Mouse (Mus musculus): ENCODE measurements around the gene Slc39a8. TPM values are rescaled to one million over a fixed set of nuclear protein-coding genes. Genes with fewer than 3 reads are reported as not detected.

The Slc39a8 gene
- polyA plus RNA-seq, 1 experiment from 2014 or later = 15.5 TPM

DNA sequence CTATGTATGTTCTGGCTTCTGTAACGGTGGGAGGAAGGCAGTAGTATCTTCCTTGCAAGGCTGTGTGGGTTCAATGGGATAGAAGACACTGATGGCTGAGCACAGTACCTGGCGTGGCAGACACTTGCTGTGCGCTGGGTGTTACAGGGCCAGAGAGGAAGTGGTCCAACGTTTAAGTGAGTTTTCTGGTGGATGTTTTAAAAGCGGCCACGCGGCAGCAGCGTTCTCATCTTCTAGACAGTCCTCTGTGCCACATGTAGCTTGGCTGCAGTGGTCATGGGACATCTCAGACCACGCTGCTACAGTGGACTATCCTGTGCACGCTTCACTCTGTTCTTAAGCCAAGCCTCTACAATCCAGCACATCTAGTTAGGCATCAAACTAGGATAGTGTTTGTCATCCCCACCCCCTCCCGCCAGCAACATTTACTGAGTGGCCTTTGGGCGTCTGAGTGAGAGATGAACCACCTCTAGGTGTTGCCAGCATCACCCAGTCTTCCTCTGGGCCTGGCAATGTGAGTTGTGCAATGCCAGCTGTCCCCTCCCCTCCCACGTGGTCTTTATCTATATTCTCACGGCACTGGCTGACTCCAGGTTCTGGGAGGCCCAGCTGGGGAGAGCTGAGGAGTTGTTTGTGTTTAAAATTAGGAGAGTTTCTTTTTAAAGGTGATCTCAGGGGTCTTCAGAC lies 29.4 kb downstream of the Slc39a8 start:
- 83% methylated on average over 14 of the region's 14 CpGs for WGBS
- Histone ChIP-seq H3K4me3 (no peak overlapping the region), H3K27me3 (replicated peaks; ENCODE audit: low read depth, poor library complexity, severe bottlenecking) (no peaks in the 10 kb centered on the region), H3K27ac (replicated peaks) (no peak overlapping the region), H3K9me3 (no peaks in the 10 kb centered on the region), H3K4me1 (peaks cover 28% of the 10 kb centered on the region), H3K36me3 (replicated peaks) (no peaks in the 10 kb centered on the region)
- DNase-seq (ENCODE audit: low spot score) = no peak

GRCm38 (mm10) chr3:135854985-135855340 lies 29.9 kb downstream of the Slc39a8 start:
- Histone ChIP-seq H3K4me3 (no peak overlapping the region), H3K27ac (replicated peaks) (no peak overlapping the region), H3K9me3 (no peaks in the 10 kb centered on the region), H3K27me3 (replicated peaks; ENCODE audit: low read depth, poor library complexity, severe bottlenecking) (no peaks in the 10 kb centered on the region), H3K4me1 (peaks cover 28% of the 10 kb centered on the region), H3K36me3 (replicated peaks) (no peaks in the 10 kb centered on the region)
- 70% methylated on average over 6 of the region's 6 CpGs for WGBS
- DNase-seq (ENCODE audit: low spot score) = peak; percentile 20

DNA sequence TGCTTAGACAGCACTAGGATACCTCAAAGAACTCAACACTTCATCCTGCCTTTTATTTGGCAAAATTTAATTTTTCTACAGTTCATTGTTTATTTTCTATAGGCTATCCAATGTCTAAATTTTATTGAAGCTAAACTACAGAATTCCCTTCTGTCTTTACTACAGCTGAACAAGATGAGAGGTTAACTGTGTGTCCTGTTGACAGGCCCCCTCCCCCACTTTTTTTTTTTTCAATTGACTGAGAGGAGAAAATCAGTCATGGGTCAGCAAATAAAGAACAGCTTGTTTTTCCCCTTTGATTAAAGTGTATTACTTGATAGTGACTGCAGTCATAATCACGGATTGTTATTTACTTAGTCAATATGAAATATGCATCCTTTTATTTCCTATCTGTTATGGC lies 31.2 kb downstream of the Slc39a8 start:
- H3K4me3 ChIP-seq = no peak overlapping the region
- no peaks in the 10 kb centered on the region for H3K9me3 ChIP-seq
- peaks cover 28% of the 10 kb centered on the region for H3K4me1 ChIP-seq
- H3K36me3 ChIP-seq (replicated peaks) = peaks cover 5% of the 10 kb centered on the region; the same call in 1 of the 2 replicates
- 56% methylated on average over 1 of the region's 1 CpGs for WGBS
- no peak overlapping the region for H3K27ac ChIP-seq (replicated peaks)
- DNase-seq (ENCODE audit: low spot score) = no peak
- H3K27me3 ChIP-seq (replicated peaks; ENCODE audit: low read depth, poor library complexity, severe bottlenecking) = no peaks in the 10 kb centered on the region

- WGBS = 47% methylated on average over 5 of the region's 5 CpGs
- H3K4me3 ChIP-seq = no peak overlapping the region
- H3K4me1 ChIP-seq = peaks cover 28% of the 10 kb centered on the region
- no peak for DNase-seq (ENCODE audit: low spot score)
- no peaks in the 10 kb centered on the region for H3K9me3 ChIP-seq
- H3K36me3 ChIP-seq (replicated peaks) = peaks cover 5% of the 10 kb centered on the region; the same call in 1 of the 2 replicates
- H3K27ac ChIP-seq (replicated peaks) = no peak overlapping the region
- H3K27me3 ChIP-seq (replicated peaks; ENCODE audit: low read depth, poor library complexity, severe bottlenecking) = no peaks in the 10 kb centered on the region
Measured at GRCm38 (mm10) chr3:135857134-135857533, 32.1 kb downstream of the Slc39a8 start.

DNA sequence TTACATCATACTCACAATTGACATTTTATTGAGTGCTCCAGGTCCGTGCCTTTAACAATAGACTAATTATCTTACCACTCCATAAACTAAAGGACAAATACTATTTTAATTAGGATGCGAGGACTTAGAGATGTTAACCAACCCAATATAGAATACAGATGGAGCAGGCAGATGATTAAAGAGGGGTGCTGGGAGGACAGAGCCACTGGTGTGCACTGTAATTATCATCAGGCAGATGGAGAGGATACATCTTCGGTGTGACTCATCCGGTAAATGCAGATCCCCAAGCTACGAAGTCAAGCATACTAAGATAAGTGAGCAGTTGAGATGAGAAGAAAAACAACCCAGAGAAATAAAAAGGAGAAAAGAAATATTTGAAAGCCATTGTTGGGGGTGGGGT lies 34.4 kb downstream of the Slc39a8 start:
- Histone ChIP-seq H3K27ac (replicated peaks) (no peak overlapping the region), H3K36me3 (replicated peaks) (peaks cover 5% of the 10 kb centered on the region; the same call in 1 of the 2 replicates), H3K4me1 (peaks cover 26% of the 10 kb centered on the region), H3K4me3 (no peak overlapping the region), H3K27me3 (replicated peaks; ENCODE audit: low read depth, poor library complexity, severe bottlenecking) (no peaks in the 10 kb centered on the region), H3K9me3 (no peaks in the 10 kb centered on the region)
- WGBS = 91% methylated on average over 5 of the region's 5 CpGs
- DNase-seq (ENCODE audit: low spot score) = no peak

DNA sequence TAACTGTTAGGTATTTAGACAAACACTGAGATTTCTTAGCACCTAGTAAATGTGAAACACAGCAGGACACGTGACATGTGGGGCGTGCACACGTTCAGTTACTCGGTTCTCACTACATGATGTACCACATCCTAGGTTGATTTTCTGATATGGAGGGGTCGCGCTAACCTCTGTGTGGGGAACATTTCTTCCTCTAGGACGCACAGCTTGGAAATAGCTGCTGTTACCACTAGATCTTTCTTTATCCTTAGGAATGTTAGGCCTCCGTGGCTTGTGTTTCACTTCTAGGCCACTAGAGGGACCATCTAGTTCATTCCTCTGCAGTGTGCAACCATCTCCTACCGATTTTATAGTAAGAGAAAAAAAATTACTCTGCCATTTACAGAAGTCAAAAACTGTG lies 37.7 kb downstream of the Slc39a8 start:
- WGBS = 56% methylated on average over 9 of the region's 9 CpGs
- Histone ChIP-seq H3K36me3 (replicated peaks) (peaks cover 5% of the 10 kb centered on the region; the same call in 1 of the 2 replicates), H3K4me3 (no peak overlapping the region), H3K27ac (replicated peaks) (no peak overlapping the region), H3K4me1 (no peaks in the 10 kb centered on the region), H3K27me3 (replicated peaks; ENCODE audit: low read depth, poor library complexity, severe bottlenecking) (no peaks in the 10 kb centered on the region), H3K9me3 (no peaks in the 10 kb centered on the region)
- peak; percentile 35 for DNase-seq (ENCODE audit: low spot score)

- Histone ChIP-seq H3K36me3 (replicated peaks) (no peaks in the 10 kb centered on the region), H3K4me1 (no peaks in the 10 kb centered on the region), H3K4me3 (no peak overlapping the region), H3K27ac (replicated peaks) (no peak overlapping the region), H3K27me3 (replicated peaks; ENCODE audit: low read depth, poor library complexity, severe bottlenecking) (no peaks in the 10 kb centered on the region), H3K9me3 (no peaks in the 10 kb centered on the region)
- 80% methylated on average over 4 of the region's 4 CpGs for WGBS
- no peak for DNase-seq (ENCODE audit: low spot score)
Measured at GRCm38 (mm10) chr3:135869041-135869440, 44.0 kb downstream of the Slc39a8 start.

DNA sequence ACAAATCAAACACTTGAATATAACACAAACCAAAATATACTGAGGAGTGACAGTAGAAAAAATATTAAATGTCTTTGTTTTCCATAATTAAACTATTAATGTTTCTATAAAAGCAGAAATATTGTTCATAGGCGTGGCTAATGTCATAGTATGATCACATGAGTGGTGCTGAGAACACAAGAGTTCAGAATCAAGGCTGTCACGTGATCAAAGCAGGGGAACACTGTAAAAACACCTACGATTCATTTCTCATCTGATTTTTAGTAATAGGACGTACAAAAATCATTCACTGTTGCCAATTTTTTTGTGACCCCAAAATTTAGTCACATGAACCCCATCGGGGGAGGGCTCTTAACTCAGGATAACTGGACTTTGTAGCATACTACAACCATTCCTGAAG lies 47.2 kb downstream of the Slc39a8 start:
- Histone ChIP-seq H3K27me3 (replicated peaks; ENCODE audit: low read depth, poor library complexity, severe bottlenecking) (no peaks in the 10 kb centered on the region), H3K36me3 (replicated peaks) (no peaks in the 10 kb centered on the region), H3K9me3 (no peaks in the 10 kb centered on the region), H3K4me1 (no peaks in the 10 kb centered on the region), H3K4me3 (no peak overlapping the region), H3K27ac (replicated peaks) (no peak overlapping the region)
- no peak for DNase-seq (ENCODE audit: low spot score)
- 86% methylated on average over 5 of the region's 5 CpGs for WGBS

GRCm38 (mm10) chr3:135873596-135873995 lies 48.5 kb downstream of the Slc39a8 start:
- no peak overlapping the region for H3K4me3 ChIP-seq
- H3K9me3 ChIP-seq = no peaks in the 10 kb centered on the region
- H3K27ac ChIP-seq (replicated peaks) = no peak overlapping the region
- 81% methylated on average over 3 of the region's 3 CpGs for WGBS
- H3K36me3 ChIP-seq (replicated peaks) = no peaks in the 10 kb centered on the region
- no peaks in the 10 kb centered on the region for H3K4me1 ChIP-seq
- no peaks in the 10 kb centered on the region for H3K27me3 ChIP-seq (replicated peaks; ENCODE audit: low read depth, poor library complexity, severe bottlenecking)
- DNase-seq (ENCODE audit: low spot score) = no peak

DNA sequence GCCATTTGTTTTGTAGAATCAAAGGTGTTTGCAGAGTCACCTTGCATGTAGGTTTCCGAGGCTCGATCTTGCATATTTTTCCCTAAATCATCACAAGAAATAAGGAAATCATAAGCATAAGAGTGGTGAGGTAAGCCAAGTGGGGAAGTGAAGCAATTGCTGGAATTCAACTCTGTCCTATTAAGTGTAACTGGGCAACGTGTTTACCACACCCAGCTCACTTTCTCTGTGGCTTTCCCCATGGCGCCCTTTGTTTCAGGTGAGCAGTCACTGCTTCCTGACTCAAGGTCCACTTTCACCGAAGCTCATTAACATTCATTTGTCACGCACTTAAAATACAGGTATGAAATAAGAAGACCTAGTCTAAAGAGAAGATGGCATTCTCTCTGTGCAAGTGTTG lies 53.0 kb downstream of the Slc39a8 start:
- WGBS = 91% methylated on average over 6 of the region's 6 CpGs
- H3K4me1 ChIP-seq = no peaks in the 10 kb centered on the region
- H3K36me3 ChIP-seq (replicated peaks) = no peaks in the 10 kb centered on the region
- H3K9me3 ChIP-seq = no peaks in the 10 kb centered on the region
- DNase-seq (ENCODE audit: low spot score) = no peak
- H3K27ac ChIP-seq (replicated peaks) = no peak overlapping the region
- no peaks in the 10 kb centered on the region for H3K27me3 ChIP-seq (replicated peaks; ENCODE audit: low read depth, poor library complexity, severe bottlenecking)
- H3K4me3 ChIP-seq = no peak overlapping the region

- no peak overlapping the region for H3K27ac ChIP-seq (replicated peaks)
Measured at GRCm38 (mm10) chr3:135885927-135886658, 61.0 kb downstream of the Slc39a8 start.

DNA sequence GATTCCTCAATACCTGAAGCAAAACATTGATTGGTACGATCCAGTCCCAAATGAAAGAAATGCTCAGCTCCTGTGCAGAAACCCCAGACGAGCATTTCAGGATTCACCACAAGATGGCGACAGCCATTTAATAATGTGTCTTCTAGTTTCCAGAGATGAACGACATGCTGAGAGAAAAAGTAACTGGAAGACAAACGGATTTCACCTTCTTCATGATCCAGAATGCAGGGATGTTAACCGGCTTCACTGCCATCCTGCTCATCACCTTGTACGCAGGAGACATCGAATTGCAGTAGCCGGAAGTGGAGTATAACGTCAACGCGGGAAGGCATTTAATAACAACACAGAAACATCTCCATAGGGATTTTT lies 61.6 kb downstream of the Slc39a8 start:
- WGBS = 48% methylated on average over 12 of the region's 12 CpGs
- Histone ChIP-seq H3K36me3 (replicated peaks) (no peaks in the 10 kb centered on the region), H3K27ac (replicated peaks) (no peak overlapping the region), H3K27me3 (replicated peaks; ENCODE audit: low read depth, poor library complexity, severe bottlenecking) (no peaks in the 10 kb centered on the region), H3K4me1 (0 out of 2 replicates have a peak, but pooled peaks cover 7% of the 10 kb centered on the region), H3K9me3 (no peaks in the 10 kb centered on the region), H3K4me3 (no peak overlapping the region)
- DNase-seq (ENCODE audit: low spot score) = peak; percentile 59

More at GRCm38 (mm10) chr3:135885927-135886658, 61.0 kb downstream of the Slc39a8 start:
- Histone ChIP-seq H3K4me3 (no peak overlapping the region), H3K27me3 (replicated peaks; ENCODE audit: low read depth, poor library complexity, severe bottlenecking) (no peaks in the 10 kb centered on the region), H3K9me3 (no peaks in the 10 kb centered on the region), H3K4me1 (0 out of 2 replicates have a peak, but pooled peaks cover 7% of the 10 kb centered on the region), H3K36me3 (replicated peaks) (no peaks in the 10 kb centered on the region)
- no peak for DNase-seq (ENCODE audit: low spot score)
- WGBS = 71% methylated on average over 12 of the region's 12 CpGs

Measured in embryonic facial prominence, embryonic 10.5 days (tissue).